Mouse (Mus musculus) cerebellum, adult 2 months (tissue): ENCODE measurements at regions not wholly inside any gene's neighbourhood (a gene's known extent, or its start where the extent isn't known, plus 50 kb on each side); places are given as distances from the start of the nearest gene placed in this dataset.

Source experiments
- DNase-seq, 2 experiments: peaks; one replicate each; pipeline ENCODE4 v3.0.0; 2021
- H3K27ac ChIP-seq: fragments of 200-500 bp; 2 replicates; pipeline ENCODE4 v1.5.1; 2012; ENCODE audit warnings: low read length, control low read depth, inconsistent platforms; ENCODE audit not compliant: insufficient read depth
- H3K27me3 ChIP-seq: fragments of 200-500 bp; 2 replicates; pipeline ENCODE4 v1.6.1; 2012; ENCODE audit warnings: inconsistent platforms, mild to moderate bottlenecking, low read length, moderate library complexity; ENCODE audit not compliant: control insufficient read depth, insufficient read depth
- H3K4me1 ChIP-seq: fragments of 200-500 bp; 2 replicates; pipeline ENCODE4 v1.6.1; 2011; ENCODE audit warnings: low read length; ENCODE audit not compliant: control insufficient read depth, insufficient read depth
- H3K4me3 ChIP-seq: fragments of 200-500 bp; replicated peaks from 2 replicates; pipeline ENCODE3; 2011; ENCODE audit warnings: mild to moderate bottlenecking, low read depth, low read length, control low read depth; ENCODE audit not compliant: insufficient read depth
- CTCF ChIP-seq: fragments of 200-500 bp; IDR thresholded peaks from 2 replicates; pipeline ENCODE4 v1.5.1; 2011; ENCODE audit warnings: low read depth, mild to moderate bottlenecking, control low read depth, low read length, moderate library complexity, borderline replicate concordance; ENCODE audit not compliant: insufficient read depth
- POLR2A ChIP-seq: fragments of 200-500 bp; IDR thresholded peaks from 2 replicates; pipeline ENCODE4 v1.6.1; 2011; ENCODE audit warnings: low read length, control low read depth, borderline replicate concordance; ENCODE audit not compliant: insufficient read depth
- WGBS: fragments of 180-500 bp; shearing (Covaris S2); methylation state at CpG from one replicate; pipeline ENCODE4 v1.1.7; 2018; 5-methylcytosine and 5-hydroxymethylcytosine counted together

- Histone ChIP-seq H3K27ac (no peak overlapping the region), H3K4me3 (no peak overlapping the region), H3K27me3 (no peaks in the 10 kb centered on the region), H3K4me1 (no peaks in the 10 kb centered on the region)
- WGBS: 54% methylated on average over 2 of the region's 2 CpGs
- TF ChIP-seq POLR2A (no peak), CTCF (no peak)
- no peak for DNase-seq
These were observed 707.2 kb upstream of the Fam84a start for GRCm38 (mm10) chr12:14859057-14859456.

- H3K27me3 ChIP-seq: no peaks in the 10 kb centered on the region
- no peak overlapping the region for H3K4me3 ChIP-seq
- TF ChIP-seq POLR2A (no peak), CTCF (no peak)
- DNase-seq: no peak
- H3K27ac ChIP-seq: no peak overlapping the region
- H3K4me1 ChIP-seq: no peaks in the 10 kb centered on the region
These were observed 683.7 kb upstream of the Fam84a start for GRCm38 (mm10) chr12:14835510-14835909.
